Mouse (Mus musculus): ENCODE measurements around the gene 2200002D01Rik. TPM values are rescaled to one million over a fixed set of nuclear protein-coding genes. Genes with fewer than 3 reads are reported as not detected.

Gene 2200002D01Rik
- polyA plus RNA-seq, 1 experiment from 2014 or later, result 2.6 TPM

DNA sequence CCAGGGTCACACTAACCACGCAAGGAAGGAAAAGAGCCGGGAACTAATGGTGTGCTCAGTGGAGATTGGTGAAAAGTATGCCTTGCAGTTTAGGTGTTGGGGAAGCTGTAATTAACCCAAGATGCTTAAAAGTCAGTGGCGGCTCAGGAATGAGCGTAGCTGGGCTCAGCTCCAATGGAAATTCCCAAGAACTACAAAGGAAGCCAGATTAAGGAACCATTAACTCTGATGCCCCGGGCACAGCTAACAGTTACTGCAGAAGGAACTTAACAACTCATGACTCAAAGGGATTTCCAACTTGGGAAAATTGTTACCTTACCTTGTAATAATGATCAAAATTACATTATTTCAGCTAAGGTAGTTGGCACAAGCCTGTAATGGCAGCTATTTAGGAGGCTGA lies 28.4 kb upstream of the 2200002D01Rik start:
- no peak for ATAC-seq (ENCODE audit: insufficient number of reproducible peaks, insufficient read depth, low FRiP score, low TSS enrichment)
- H3K27me3 ChIP-seq, result peaks cover 18% of the 10 kb centered on the region
- no peak overlapping the region for H3K27ac ChIP-seq
- H3K4me1 ChIP-seq, result peaks cover 3% of the 10 kb centered on the region
- no peaks in the 10 kb centered on the region for H3K36me3 ChIP-seq
- 61% methylated on average over 5 of the region's 5 CpGs for WGBS
- no peaks in the 10 kb centered on the region for H3K9me3 ChIP-seq
- no peak overlapping the region for H3K4me2 ChIP-seq (replicated peaks)
- H3K9ac ChIP-seq, result no peak overlapping the region
- no peak overlapping the region for H3K4me3 ChIP-seq

DNA sequence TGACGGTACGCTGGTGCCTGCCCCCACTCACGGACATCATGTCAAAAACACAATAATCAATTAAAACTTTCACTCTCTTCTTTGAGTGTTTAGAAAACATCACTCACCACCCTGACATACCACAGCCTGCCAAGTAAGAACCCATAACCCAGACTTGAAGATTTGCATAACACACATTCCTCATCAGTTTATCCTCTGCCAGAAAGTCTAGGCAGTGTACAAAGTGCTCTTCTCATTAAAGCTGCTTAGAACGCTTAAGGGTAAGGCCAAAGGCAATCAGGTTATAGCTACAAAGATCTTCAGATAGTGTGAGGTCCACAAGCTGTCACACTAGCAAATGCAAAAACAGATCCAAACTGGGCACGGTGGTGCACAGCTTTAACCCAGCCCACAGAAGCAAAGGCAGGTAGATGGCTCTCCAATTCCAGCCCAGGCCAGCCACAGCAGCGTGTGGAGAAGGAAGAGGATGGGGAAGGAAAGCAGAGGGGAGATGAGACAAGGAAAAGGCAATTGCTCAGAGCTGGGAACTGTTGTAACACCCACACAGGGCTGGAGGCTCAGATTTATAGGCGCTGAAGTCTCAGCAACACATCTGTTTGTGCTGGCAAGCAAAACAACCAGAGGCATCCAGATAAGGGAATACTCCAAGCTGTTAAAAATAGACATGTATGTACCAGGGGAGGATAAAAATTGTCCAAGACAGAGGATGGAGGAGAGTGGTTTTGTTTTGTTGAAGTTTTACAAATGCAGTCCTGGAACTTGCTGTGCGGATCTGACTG lies 23.6 kb upstream of the 2200002D01Rik start:
- H3K27ac ChIP-seq, result no peak overlapping the region
- H3K4me2 ChIP-seq (replicated peaks), result no peak overlapping the region
- ATAC-seq (ENCODE audit: insufficient number of reproducible peaks, insufficient read depth, low FRiP score, low TSS enrichment), result no peak
- H3K36me3 ChIP-seq, result no peaks in the 10 kb centered on the region
- H3K9me3 ChIP-seq, result no peaks in the 10 kb centered on the region
- H3K4me3 ChIP-seq, result no peak overlapping the region
- H3K27me3 ChIP-seq, result no peaks in the 10 kb centered on the region
- no peaks in the 10 kb centered on the region for H3K4me1 ChIP-seq
- no peak overlapping the region for H3K9ac ChIP-seq
- 72% methylated on average over 8 of the region's 8 CpGs for WGBS

DNA sequence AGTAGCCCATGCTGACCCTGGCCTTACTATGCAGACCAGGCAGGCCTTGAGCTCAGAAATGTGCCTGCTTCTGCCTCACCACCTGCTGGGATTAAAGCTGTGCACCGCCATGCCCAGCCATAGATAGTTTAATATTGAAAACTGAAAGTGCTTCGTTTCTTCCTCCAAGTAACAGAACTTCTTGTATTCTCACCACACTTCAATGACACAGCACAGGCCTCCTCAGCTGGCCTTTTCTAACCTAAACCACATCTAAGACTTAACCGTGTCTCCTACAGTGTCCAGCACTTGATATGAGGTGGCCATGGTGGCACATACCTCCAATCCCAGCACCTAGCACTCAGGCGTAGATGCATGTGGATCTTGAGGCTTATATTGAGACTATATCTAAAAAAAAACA lies 22.2 kb upstream of the 2200002D01Rik start:
- Histone ChIP-seq H3K4me3 (no peak overlapping the region), H3K9me3 (no peaks in the 10 kb centered on the region), H3K27ac (no peak overlapping the region), H3K36me3 (no peaks in the 10 kb centered on the region), H3K9ac (no peak overlapping the region), H3K4me1 (peaks cover 7% of the 10 kb centered on the region; the same call in 1 of the 2 replicates), H3K4me2 (replicated peaks) (no peak overlapping the region), H3K27me3 (no peaks in the 10 kb centered on the region)
- ATAC-seq (ENCODE audit: insufficient number of reproducible peaks, insufficient read depth, low FRiP score, low TSS enrichment), result no peak
- WGBS, result 89% methylated on average over 4 of the region's 4 CpGs

DNA sequence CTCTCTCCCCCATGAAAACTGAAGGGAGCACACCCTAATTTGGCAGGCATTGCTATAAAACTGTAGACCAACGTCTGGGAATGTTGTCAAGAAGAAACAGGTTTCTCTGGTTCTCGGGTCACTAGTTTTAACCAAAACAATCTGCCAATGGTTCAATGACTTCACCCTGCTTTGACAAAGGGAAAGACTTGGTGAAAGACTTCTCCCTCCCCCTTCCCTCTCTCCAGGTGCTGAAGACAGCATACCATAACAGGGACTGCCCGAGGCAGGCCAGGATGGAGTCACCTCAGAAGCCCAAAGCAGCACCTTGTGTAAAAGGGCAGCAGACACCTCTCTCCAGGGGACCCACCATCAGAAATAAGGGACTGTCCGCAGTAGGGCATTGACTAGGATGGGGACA lies 18.7 kb upstream of the 2200002D01Rik start:
- 46% methylated on average over 4 of the region's 4 CpGs for WGBS
- no peak overlapping the region for H3K27ac ChIP-seq
- no peak for ATAC-seq (ENCODE audit: insufficient number of reproducible peaks, insufficient read depth, low FRiP score, low TSS enrichment)
- no peaks in the 10 kb centered on the region for H3K36me3 ChIP-seq
- H3K4me2 ChIP-seq (replicated peaks), result no peak overlapping the region
- H3K4me3 ChIP-seq, result no peak overlapping the region
- H3K9me3 ChIP-seq, result no peaks in the 10 kb centered on the region
- H3K4me1 ChIP-seq, result peaks cover 10% of the 10 kb centered on the region
- H3K27me3 ChIP-seq, result no peaks in the 10 kb centered on the region
- no peak overlapping the region for H3K9ac ChIP-seq

DNA sequence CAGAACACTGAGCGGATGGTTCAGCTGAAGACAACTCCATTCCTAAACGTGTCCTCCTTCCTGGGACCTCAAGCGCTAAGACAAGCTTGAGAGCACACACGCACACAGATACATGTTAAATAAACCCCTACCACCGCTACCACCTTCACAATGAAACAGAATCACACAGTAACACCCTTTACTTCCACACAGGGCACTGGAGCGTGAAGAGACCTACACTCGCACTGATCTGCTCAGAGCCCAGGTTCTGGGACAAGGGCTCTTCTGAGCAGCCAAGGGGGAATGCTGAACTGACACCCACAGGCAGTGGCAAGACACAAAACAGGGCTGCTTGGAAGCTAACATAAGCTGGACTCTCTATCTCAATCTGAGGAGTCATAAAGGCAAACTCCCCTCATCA lies 17.4 kb upstream of the 2200002D01Rik start:
- no peak overlapping the region for H3K4me3 ChIP-seq
- no peaks in the 10 kb centered on the region for H3K36me3 ChIP-seq
- H3K9ac ChIP-seq, result no peak overlapping the region
- H3K4me1 ChIP-seq, result peaks cover 10% of the 10 kb centered on the region
- 76% methylated on average over 7 of the region's 7 CpGs for WGBS
- H3K9me3 ChIP-seq, result no peaks in the 10 kb centered on the region
- H3K27me3 ChIP-seq, result no peaks in the 10 kb centered on the region
- ATAC-seq (ENCODE audit: insufficient number of reproducible peaks, insufficient read depth, low FRiP score, low TSS enrichment), result no peak
- no peak overlapping the region for H3K4me2 ChIP-seq (replicated peaks)
- no peak overlapping the region for H3K27ac ChIP-seq

DNA sequence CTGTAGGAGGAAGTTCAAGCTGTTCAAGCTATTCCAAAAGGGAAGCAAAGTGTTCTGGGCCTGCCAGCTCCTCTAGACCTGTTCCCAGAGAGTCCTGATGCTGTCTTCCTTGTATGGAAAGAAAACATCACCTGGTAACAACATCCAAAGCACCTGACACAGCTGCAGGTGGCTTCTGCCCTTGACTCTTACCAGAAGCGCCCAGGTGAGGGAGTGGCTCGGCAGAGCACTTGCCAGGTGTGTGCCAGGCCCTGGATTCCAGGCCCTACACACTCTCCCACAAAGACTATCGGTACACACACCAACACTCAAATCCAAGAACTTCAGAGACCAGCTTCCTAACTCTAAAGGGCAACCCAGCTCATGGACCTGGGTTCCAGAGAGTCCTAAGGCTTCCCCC lies 15.6 kb upstream of the 2200002D01Rik start:
- Histone ChIP-seq H3K27ac (no peak overlapping the region), H3K9me3 (no peaks in the 10 kb centered on the region), H3K27me3 (no peaks in the 10 kb centered on the region), H3K4me1 (peaks cover 23% of the 10 kb centered on the region), H3K4me2 (replicated peaks) (no peak overlapping the region), H3K4me3 (no peak overlapping the region), H3K9ac (no peak overlapping the region), H3K36me3 (no peaks in the 10 kb centered on the region)
- 86% methylated on average over 3 of the region's 3 CpGs for WGBS
- no peak for ATAC-seq (ENCODE audit: insufficient number of reproducible peaks, insufficient read depth, low FRiP score, low TSS enrichment)

DNA sequence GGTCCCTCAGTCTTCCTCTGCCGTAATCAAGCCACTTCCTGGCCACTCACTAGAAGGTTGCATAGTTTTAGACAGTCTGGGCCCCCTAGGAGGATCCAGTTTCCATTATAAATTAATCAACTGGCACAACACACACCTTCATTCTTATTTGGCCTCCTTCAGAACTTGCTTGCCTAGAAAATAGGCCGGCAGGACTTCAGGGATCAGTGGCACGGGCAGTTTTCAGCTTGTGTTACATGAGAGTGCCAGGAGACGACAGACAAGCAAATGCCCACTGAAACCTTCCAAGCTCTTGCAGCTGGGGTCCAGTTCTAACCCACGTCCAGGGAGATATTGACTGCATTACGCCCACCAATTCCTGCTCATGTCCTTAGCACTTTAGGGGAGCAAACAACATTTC lies 13.9 kb upstream of the 2200002D01Rik start:
- WGBS, result 55% methylated on average over 6 of the region's 6 CpGs
- peaks cover 26% of the 10 kb centered on the region for H3K4me1 ChIP-seq
- H3K9me3 ChIP-seq, result no peaks in the 10 kb centered on the region
- H3K4me2 ChIP-seq (replicated peaks), result no peak overlapping the region
- H3K36me3 ChIP-seq, result no peaks in the 10 kb centered on the region
- no peak overlapping the region for H3K9ac ChIP-seq
- no peak for ATAC-seq (ENCODE audit: insufficient number of reproducible peaks, insufficient read depth, low FRiP score, low TSS enrichment)
- no peak overlapping the region for H3K4me3 ChIP-seq
- no peak overlapping the region for H3K27ac ChIP-seq
- H3K27me3 ChIP-seq, result no peaks in the 10 kb centered on the region

DNA sequence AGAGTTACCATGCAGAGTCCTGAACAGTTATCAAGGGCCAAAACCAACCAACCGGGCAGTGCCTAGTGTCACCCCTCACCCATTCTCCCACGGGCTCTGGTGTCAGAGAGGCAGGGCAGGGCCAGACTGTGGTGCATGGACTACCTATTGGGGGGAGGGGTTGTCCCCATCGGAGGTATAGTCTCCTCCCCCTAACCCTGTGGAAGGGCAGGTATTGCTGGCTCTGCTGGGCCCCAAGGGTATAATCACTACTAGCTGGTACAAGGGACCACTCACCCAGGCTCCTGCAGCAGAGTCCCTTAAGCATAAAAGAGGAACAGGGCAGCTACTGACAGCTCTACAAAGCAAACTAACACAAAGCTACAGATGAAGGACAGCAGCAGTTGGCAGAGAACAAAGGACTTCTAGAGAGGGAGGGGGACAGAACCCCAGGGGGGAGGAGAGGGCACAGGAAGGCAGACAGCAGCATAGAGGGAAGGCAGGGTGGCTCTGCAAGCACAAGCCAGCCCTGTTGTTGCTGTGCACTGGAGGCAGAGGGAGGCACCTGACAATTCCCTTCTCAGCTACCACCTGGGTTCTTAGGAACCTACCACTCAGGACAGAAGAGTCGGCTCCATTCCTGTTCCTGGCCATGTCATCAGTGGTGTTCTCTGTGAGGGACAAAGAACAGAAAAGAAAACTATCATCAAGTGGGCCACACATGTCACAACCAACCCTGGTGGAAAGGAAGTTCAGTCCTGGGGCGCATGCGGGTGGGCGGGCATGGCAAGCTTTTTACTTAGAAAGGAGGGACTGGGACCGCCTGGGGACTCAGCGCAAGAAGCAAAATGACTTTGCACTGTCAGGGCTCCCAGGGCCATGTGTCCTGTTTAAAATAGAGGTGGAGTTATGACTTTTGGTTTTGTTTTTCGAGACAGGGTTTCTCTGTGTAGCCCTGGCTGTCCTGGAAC lies 11.8 kb upstream of the 2200002D01Rik start:
- Histone ChIP-seq H3K4me2 (replicated peaks) (no peak overlapping the region), H3K4me1 (peaks cover 19% of the 10 kb centered on the region), H3K27me3 (no peaks in the 10 kb centered on the region), H3K9me3 (no peaks in the 10 kb centered on the region), H3K36me3 (no peaks in the 10 kb centered on the region), H3K27ac (peak overlapping the region; percentile 69), H3K9ac (no peak overlapping the region), H3K4me3 (no peak overlapping the region)
- 70% methylated on average over 10 of the region's 10 CpGs for WGBS
- ATAC-seq (ENCODE audit: insufficient number of reproducible peaks, insufficient read depth, low FRiP score, low TSS enrichment), result no peak

DNA sequence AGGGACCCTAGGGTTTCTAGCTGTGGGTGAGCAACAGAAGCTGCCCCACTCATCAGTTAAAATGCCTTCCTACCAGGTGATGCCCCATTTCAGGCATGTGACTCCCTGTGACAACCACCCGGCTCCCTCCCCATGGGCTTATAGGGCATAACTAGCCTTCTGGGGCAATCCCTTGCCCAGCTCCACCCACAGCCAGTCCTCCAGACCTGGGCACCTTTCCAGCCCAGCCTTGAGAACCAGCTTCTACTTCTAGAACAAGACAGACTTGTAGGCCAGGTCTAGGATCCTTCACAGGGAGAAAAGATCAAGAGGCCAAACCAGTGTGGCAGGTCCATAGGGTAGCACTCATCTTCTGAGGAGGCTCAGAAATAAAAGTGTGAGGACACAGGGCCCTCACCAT lies 9.1 kb upstream of the 2200002D01Rik start:
- WGBS, result 91% methylated on average over 1 of the region's 1 CpGs
- no peak for ATAC-seq (ENCODE audit: insufficient number of reproducible peaks, insufficient read depth, low FRiP score, low TSS enrichment)
- no peaks in the 10 kb centered on the region for H3K27me3 ChIP-seq
- no peak overlapping the region for H3K9ac ChIP-seq
- H3K4me2 ChIP-seq (replicated peaks), result no peak overlapping the region
- no peaks in the 10 kb centered on the region for H3K9me3 ChIP-seq
- no peak overlapping the region for H3K4me3 ChIP-seq
- H3K36me3 ChIP-seq, result no peaks in the 10 kb centered on the region
- no peak overlapping the region for H3K27ac ChIP-seq
- peaks cover 16% of the 10 kb centered on the region for H3K4me1 ChIP-seq

DNA sequence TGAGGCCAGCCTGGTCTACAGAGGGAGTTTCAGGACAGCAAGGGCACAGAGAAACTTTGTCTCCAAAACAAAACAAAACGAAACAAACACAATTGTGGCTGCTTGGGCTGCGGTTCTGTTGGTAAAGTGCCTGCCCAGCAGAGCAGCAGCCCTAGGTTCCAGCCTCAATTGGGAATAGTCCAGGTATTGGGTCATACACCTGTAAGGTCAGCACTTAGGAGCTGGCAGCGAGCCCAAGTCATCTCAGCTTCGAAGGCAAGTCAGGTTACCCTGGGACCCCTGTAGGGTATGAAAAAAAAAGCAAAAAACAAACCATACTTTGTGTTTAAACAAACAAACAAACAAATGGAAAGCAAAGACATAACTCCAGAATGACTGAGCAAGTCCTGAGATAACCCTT lies 7.6 kb upstream of the 2200002D01Rik start:
- H3K27me3 ChIP-seq, result no peaks in the 10 kb centered on the region
- H3K4me1 ChIP-seq, result peaks cover 16% of the 10 kb centered on the region
- no peak overlapping the region for H3K4me3 ChIP-seq
- no peak overlapping the region for H3K9ac ChIP-seq
- no peaks in the 10 kb centered on the region for H3K9me3 ChIP-seq
- WGBS, result 85% methylated on average over 4 of the region's 4 CpGs
- no peak overlapping the region for H3K27ac ChIP-seq
- ATAC-seq (ENCODE audit: insufficient number of reproducible peaks, insufficient read depth, low FRiP score, low TSS enrichment), result no peak
- H3K36me3 ChIP-seq, result no peaks in the 10 kb centered on the region
- H3K4me2 ChIP-seq (replicated peaks), result no peak overlapping the region

DNA sequence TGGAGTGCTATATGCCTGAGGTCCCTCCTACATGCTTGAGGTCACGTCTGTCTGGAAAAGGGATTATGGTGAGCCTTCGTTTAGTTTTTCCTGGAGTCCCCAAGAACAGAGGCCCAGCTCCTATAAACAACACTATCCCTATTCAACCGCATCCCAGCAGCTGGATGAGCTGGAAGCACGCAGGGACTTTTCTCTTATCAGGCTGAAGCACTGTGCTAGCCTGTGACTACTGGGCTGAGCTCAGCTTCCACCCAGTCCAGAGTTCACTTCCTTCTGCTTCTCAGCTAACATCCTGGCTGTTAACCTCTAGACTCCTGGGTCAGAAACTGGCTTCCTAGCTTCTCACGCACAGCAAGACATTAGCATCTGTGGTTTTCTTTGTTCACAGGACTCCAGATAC lies 5.6 kb upstream of the 2200002D01Rik start:
- Histone ChIP-seq H3K36me3 (no peaks in the 10 kb centered on the region), H3K27me3 (no peaks in the 10 kb centered on the region; the same call in 1 of the 2 replicates), H3K27ac (no peak overlapping the region), H3K4me1 (0 out of 2 replicates have a peak, but pooled peaks cover 4% of the 10 kb centered on the region), H3K4me2 (replicated peaks) (no peak overlapping the region), H3K4me3 (no peak overlapping the region), H3K9me3 (no peaks in the 10 kb centered on the region), H3K9ac (no peak overlapping the region)
- 43% methylated on average over 5 of the region's 5 CpGs for WGBS
- ATAC-seq (ENCODE audit: insufficient number of reproducible peaks, insufficient read depth, low FRiP score, low TSS enrichment), result no peak

DNA sequence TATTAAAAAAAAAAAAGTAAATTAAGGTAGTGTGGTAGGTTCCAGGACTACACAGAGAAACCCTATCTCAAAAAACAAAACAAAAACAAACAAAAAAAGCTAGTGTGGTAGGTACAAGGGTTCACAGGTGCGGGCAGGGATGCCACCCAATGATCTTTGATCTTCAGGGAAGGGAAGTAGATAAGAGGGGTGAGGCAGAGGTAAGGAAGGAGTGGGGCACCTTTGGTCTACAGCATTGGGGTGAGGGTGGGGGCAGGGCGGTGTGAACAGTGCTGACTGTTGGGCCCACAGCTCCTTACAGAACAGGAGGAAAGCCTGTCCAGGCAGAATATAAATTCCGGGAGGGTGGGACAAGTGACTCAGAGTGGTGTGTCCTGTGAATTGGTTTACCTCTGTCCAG lies 2.9 kb upstream of the 2200002D01Rik start:
- WGBS, result 87% methylated on average over 3 of the region's 3 CpGs

More for the DNA sequence above, 2.9 kb upstream of the 2200002D01Rik start:
- Histone ChIP-seq H3K4me3 (no peak overlapping the region), H3K9me3 (no peaks in the 10 kb centered on the region), H3K9ac (no peak overlapping the region), H3K36me3 (0 out of 2 replicates have a peak, but pooled peaks cover 6% of the 10 kb centered on the region), H3K4me2 (replicated peaks) (no peak overlapping the region), H3K27ac (no peak overlapping the region), H3K27me3 (peaks cover 13% of the 10 kb centered on the region), H3K4me1 (peaks cover 12% of the 10 kb centered on the region)
- no peak for ATAC-seq (ENCODE audit: insufficient number of reproducible peaks, insufficient read depth, low FRiP score, low TSS enrichment)

All from embryonic facial prominence, embryonic 12.5 days (tissue).